Mouse (Mus musculus): ENCODE measurements around the gene Sgsm3.

DNA sequence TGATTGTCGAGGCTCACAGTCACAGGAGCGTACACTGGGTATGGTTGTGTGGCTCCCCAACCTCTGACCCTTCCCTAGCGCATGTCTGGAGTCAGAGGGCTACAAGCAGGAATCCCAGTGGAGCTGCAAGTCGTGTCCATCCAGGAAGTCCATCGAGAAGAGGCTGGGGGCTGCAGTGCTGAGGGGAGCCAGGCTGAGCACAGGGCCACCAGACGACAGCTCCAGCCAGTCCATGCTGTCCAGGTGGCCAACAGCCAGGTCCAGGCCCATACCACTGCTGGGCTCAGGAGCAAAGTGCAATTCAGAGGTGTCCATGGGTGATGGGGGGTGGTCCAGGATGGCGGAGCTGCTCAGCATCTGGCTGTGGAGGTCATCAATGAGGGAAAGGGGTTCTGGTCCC lies 35.6 kb downstream of the Sgsm3 start:
- TF ChIP-seq CTCF (IDR thresholded peaks at IDR 0.05; ENCODE audit: extremely low read depth, insufficient read depth, insufficient read length, insufficient replicate concordance), result no peak
- no peak for TF ChIP-seq POLR2A (IDR thresholded peaks at IDR 0.05; ENCODE audit: low read depth, low read length)
